Mouse (Mus musculus) small intestine, adult 2 months (tissue): ENCODE data around the gene Triobp.

Experiments used
- CTCF ChIP-seq: fragments of 200-500 bp; IDR thresholded peaks from 2 replicates; pipeline ENCODE4 v1.5.1; 2012; ENCODE audit warnings: low read depth, mild to moderate bottlenecking, control low read depth, inconsistent platforms, low read length, moderate library complexity, mixed read lengths; ENCODE audit not compliant: insufficient replicate concordance, insufficient read length; ENCODE audit errors: extremely low read depth
- POLR2A ChIP-seq: fragments of 200-500 bp; IDR thresholded peaks from 2 replicates; pipeline ENCODE4 v1.6.1; 2012; ENCODE audit warnings: low read depth, mild to moderate bottlenecking, control low read depth, inconsistent platforms, low read length, moderate library complexity

DNA sequence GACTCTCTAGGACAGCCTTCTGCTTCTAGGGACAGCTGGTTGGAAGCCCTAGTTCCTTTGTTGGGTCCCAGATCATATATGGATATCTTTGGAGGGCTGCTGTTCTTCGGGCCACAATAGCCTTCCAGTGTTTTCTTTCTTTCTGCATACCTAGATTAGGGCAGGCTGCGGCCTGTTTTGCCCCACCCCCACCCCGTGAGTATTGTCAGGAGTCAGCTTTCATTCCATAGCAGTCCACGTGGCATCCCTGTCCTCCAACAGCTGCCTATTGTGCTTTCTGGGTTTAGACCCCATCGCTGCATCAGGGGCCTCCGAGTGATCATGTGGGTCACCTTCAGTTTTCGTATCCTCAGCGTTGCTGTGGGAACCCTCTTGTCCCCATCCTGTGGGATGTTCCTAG lies 50.8 kb downstream of the Triobp start:
- no peak for TF ChIP-seq CTCF
- TF ChIP-seq POLR2A = no peak
